Mouse (Mus musculus): ENCODE data around the gene Tcf19.

Gene Tcf19

GRCm38 (mm10) chr17:35516652-35517500, at the start of gene Tcf19, which contains the start of gene Cchcr1:
TSS of gene Tcf19 (minus strand) at chr17:35516824.
TSS of gene Cchcr1 (plus strand) at chr17:35517100.
- DNase-seq (ENCODE audit: low read depth, low spot score) = peak; percentile 89

DNA sequence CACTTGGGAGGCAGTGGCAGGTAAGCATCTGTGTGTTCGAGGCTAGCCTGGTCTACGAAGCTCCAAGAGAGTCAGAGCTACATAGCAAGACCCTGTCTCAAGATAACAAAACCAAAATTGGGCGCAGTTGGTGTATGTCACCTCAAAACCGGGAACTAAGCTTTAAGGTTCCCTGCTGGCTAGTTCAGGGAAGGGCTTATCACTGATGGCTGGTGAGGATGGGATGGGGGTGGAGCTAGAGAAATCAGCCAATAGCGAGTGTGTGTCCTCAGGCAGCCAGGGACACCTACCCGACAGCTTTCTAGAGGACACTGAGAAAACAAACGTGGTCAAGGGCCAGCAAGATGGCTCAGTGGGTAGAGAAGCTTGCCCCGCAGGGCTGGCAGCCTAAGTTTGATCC, 41.6 kb upstream of the Tcf19 start:
- DNase-seq (ENCODE audit: low read depth, low spot score) = no peak

- DNase-seq (ENCODE audit: low read depth, low spot score) = no peak
Observed at GRCm38 (mm10) chr17:35557351-35557750, 40.7 kb upstream of the Tcf19 start.

DNA sequence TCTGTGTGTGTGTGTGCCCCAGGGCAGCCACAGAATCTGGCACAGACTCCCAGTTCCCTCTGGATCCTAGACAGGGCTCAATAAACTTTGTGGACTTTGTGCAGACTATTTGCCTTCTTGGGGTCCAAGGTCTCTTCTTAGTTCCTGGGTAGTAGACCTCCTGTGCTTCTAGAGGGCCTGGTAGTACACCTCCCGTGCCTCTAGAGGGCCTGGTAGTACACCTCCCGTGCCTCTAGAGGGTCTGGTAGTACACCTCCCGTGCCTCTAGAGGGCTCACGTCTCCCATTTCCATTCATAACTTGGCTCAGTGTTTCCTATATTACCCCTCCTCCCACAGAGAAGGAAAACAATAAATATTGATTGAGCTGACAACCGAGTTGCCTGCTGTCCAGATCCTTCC, 40.2 kb upstream of the Tcf19 start:
- DNase-seq (ENCODE audit: low read depth, low spot score) = no peak

- no peak for DNase-seq (ENCODE audit: low read depth, low spot score)
Observed at GRCm38 (mm10) chr17:35556186-35556765, 39.7 kb upstream of the Tcf19 start.

DNA sequence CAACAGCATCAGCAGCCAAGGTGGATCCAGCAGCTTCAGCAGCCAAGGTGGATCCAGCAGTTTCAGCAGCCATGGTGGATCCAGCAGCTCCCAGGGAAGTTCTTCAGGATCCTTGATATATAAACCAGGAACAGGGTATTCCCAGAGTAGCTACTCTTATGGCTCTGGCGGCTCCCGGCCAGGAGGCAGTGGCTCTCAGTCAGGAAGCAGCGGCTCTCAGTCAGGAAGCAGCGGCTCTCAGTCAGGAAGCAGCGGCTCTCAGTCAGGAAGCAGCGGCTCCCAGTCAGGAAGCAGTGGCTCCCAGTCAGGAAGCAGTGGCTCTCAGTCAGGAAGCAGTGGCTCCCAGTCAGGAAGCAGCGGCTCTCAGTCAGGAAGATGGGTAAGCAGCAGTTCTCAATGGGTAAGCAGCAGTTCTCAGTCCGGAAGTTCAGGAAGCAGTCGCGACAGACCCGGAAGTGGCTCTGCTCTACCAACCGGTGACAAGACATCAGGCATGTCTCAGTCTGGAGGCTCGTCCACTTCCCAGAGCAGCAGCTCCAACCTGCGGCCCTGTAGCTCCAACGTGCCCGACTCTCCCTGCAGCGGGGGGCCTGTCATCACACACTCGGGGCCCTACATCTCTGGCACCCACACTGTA, 38.3 kb upstream of the Tcf19 start:
- DNase-seq (ENCODE audit: low read depth, low spot score) = no peak

DNA sequence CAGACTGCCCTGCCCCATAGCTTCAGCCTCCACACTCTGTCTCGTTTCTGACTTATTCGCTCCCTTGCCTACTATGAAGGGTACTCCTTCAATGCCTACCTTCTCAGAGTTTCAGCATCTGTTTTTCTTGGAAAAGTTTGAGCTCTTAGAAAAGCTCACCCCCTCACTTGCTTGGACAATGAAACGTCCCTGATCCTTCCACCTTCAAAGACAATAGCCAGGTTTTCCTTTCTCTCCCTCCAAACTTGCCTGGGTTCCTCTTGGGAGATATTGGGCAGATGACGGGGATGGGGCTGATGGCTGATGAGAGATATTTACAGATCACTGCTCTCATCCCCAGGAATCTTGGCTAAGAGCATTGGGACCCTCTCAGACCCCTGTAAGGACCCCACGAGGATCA, 37.7 kb upstream of the Tcf19 start:
- DNase-seq (ENCODE audit: low read depth, low spot score) = no peak

DNA sequence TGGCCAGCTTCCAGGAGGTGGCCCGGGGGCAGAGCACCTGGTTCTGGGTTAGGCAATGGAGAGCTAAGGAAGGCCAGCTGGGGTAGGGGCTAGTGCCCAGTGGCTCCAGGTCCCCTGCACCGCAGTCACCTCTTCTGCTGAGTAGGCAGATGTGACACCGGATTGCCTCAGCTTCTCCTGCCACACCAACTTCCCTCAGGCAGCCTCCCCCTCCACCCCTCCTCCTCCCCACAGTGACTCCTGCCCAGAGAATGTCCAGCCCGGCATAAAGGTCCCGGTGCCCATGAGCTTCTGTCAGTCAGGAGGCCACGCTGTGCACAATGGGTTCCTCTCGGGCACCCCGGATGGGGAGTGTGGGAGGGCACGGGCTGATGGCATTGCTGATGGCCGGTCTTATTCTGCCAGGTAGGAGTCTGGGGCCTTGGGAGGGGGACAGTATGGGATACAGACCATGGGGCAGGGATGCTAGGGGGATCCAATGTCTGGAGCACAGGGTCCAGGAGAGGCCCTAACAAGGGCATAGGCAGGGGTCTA, 35.3 kb upstream of the Tcf19 start, which contains the start of gene Cdsn:
Gene Cdsn, plus strand, starts transcription at position 248 of the 534 bp plus-strand sequence.
- no peak for DNase-seq (ENCODE audit: low read depth, low spot score)

- no peak for DNase-seq (ENCODE audit: low read depth, low spot score)
Observed at GRCm38 (mm10) chr17:35550871-35551270, 34.2 kb upstream of the Tcf19 start.

DNA sequence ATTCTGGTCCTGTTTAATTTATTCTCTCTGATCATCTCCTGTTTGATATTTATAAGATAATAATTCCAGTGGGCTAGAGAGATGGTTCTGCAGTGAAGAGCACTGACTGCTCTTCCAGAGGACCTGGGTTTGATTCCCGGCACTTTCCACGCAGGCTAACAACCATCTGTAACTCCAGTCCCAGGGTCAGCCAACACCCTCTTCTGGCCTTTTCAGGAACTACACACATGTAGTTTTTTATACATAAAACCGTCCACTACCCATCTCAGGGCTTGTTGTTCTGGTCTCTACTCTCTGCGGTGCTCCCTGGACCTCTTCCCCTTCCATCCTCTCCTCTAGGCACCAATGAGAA, 33.5 kb upstream of the Tcf19 start:
- DNase-seq (ENCODE audit: low read depth, low spot score) = no peak

DNA sequence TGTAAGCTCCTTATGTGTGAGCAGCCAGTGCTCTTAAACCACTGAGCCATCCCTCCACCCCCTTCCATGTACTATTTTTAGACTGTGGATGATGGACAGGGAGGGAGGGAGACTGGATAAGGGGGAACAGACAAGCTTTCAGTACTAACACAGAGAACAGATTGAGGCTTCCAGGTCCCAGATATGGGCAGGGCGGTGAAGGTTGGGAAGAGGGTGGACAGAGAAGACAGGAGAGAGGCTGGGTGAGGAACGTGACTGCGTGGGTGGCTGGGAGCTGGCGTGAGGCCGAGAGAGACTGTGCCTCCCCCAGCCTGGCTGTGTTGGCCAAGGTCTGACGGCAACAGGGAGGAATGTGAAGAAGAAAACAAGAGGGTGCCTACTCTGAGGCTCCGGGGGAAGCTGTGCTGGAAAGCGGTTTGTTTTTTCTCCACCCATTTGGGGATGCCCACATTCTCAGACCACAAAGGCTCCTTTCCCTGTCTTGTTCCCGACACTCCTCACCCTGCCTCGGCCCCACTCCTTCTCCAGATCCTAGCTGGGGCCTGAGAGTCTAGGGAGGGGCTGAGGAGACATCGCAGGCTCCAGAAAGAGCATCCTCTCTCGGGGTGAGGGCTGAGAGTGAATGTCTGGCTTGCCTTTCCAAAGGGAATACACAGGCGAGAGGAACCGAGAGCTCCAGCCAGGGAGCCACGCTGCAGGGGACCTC, 33.0 kb upstream of the Tcf19 start:
- peak; percentile 76 for DNase-seq (ENCODE audit: low read depth, low spot score)

GRCm38 (mm10) chr17:35548636-35549035, 32.0 kb upstream of the Tcf19 start:
- DNase-seq (ENCODE audit: low read depth, low spot score) = no peak

GRCm38 (mm10) chr17:35547465-35547864, 30.8 kb upstream of the Tcf19 start:
- DNase-seq (ENCODE audit: low read depth, low spot score) = no peak

- no peak for DNase-seq (ENCODE audit: low read depth, low spot score)
Observed at GRCm38 (mm10) chr17:35544680-35545079, 28.1 kb upstream of the Tcf19 start.

GRCm38 (mm10) chr17:35544001-35544400, 27.4 kb upstream of the Tcf19 start:
- DNase-seq (ENCODE audit: low read depth, low spot score) = no peak

- DNase-seq (ENCODE audit: low read depth, low spot score) = no peak
Observed at GRCm38 (mm10) chr17:35543412-35543861, 26.8 kb upstream of the Tcf19 start.

DNA sequence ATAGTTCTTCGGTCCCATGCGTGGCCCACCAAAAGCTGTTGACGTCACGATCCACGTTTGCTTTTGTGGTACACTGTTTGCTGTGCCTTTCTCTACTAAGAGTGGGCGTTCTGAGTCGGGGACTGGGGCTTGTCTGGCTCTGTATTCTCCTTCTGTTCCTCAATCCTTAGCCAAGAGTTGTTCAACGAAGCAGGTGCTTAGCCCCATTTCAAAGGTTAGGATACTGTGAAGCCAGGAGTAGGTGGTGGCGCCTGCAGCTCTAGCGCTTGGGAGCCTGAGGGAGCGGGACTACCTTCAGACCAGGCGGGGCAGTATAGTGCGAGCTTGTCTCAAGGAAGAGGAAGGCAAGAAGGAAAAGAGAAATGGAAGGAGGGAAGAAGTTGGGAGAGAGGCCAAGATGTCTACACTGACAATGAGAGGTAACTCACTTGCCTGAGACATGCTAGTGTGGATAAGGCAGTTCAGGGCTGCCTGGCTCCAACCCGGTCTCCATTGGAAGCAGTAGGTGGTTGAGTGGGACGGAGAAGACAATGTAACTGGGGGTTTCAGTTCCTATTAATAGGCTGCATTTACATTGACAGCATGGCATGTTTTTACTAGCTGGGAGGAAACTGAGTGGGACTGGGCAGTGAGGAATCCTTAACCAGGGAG, 26.3 kb upstream of the Tcf19 start:
- DNase-seq (ENCODE audit: low read depth, low spot score) = peak; percentile 58

DNA sequence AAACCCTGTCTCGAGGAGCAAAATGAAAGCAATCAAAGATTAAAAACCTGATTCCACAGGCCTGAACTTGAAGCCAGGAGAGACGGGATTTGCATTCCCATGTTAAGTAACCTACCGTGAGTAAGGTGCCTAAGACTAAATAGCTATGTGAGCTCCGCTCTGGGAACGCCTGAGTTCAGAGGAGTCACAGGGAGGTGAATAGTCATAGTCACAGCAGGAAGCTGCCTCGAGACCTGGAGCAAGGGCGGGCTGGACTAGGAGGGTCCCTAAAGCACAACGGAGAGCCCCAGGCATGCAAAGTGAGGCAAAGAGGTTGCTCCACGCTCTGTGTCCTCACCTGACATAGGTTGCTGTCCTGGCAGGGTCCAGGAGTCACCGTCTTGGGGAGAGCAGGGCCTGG, 22.9 kb upstream of the Tcf19 start:
- DNase-seq (ENCODE audit: low read depth, low spot score) = no peak

- no peak for DNase-seq (ENCODE audit: low read depth, low spot score)
Observed at GRCm38 (mm10) chr17:35538476-35538875, 21.9 kb upstream of the Tcf19 start.

DNA sequence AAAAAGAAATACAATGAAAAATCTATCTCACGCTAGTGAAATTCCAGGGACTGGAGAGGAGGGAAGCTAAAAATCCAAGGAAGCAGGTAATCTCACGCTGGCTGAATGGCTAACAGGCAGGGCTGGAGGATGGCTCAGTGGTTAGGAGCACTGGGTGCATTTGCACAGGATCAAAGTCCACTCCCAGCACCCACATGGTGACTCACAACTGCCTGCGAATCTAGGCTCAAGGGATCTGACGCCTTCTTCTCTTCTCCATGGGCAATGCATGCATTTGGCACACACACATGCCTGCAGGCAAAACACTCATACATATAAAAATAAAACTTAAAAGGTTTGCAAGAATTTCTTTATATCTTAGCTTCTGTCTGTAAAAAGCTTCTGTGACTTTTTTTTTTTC, 20.8 kb upstream of the Tcf19 start:
- DNase-seq (ENCODE audit: low read depth, low spot score) = peak; percentile 55

DNA sequence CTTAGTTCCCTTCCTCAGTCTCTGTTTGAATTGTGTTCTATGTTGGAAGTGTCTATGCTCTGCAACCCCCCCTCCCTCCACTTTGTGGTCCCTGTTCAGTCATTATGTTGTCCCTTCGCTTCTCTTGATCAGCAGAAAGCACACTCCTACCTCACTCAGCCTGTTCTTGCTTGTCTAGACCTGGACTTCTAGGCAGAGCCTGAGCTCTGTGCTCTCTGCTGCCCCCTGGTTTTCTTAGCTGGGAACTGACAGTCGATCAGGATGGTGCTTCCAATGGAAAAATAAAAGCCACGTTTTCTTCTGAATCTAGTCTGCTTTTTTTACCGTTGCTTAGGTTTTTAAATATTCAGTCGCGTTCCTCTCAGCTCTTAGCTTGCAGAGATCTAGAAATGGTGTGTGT, 17.7 kb upstream of the Tcf19 start:
- peak; percentile 52 for DNase-seq (ENCODE audit: low read depth, low spot score)

Measured in telencephalon, adult 2 months (tissue).